Mouse (Mus musculus) heart, adult 2 months (tissue): ENCODE measurements around the gene Cyb5r4. TPM values are rescaled to one million over a fixed set of nuclear protein-coding genes. Genes with fewer than 3 reads are reported as not detected.

ENCODE experiments used
- DNase-seq, 2 experiments: peaks; one replicate each; pipeline ENCODE4 v3.0.0; 2021
- H3K27ac ChIP-seq: fragments of 200-600 bp; 2 replicates; pipeline ENCODE4 v1.8.1; 2022
- H3K27me3 ChIP-seq: fragments of 200-500 bp; 2 replicates; pipeline ENCODE4 v1.6.1; 2012; ENCODE audit warnings: mild to moderate bottlenecking, low read length, inconsistent platforms, mixed read lengths; ENCODE audit not compliant: control insufficient read depth, insufficient read depth
- H3K36me3 ChIP-seq: fragments of 200-500 bp; 2 replicates; pipeline ENCODE4 v1.6.1; 2012; ENCODE audit warnings: low read length, inconsistent platforms; ENCODE audit not compliant: control insufficient read depth, insufficient read depth
- H3K4me1 ChIP-seq: fragments of 200-500 bp; 2 replicates; pipeline ENCODE4 v1.6.1; 2011; ENCODE audit warnings: low read length; ENCODE audit not compliant: control insufficient read depth, insufficient read depth
- H3K4me3 ChIP-seq: fragments of 200-600 bp; 2 replicates; pipeline ENCODE4 v1.8.1; 2022
- H3K79me2 ChIP-seq: fragments of 200-500 bp; replicated peaks from 2 replicates; pipeline ENCODE4 v1.6.1; 2012; ENCODE audit warnings: mild to moderate bottlenecking, inconsistent platforms, low read length, moderate library complexity, mixed read lengths; ENCODE audit not compliant: control insufficient read depth, insufficient read depth
- H3K9ac ChIP-seq: fragments of 200-500 bp; 2 replicates; pipeline ENCODE4 v1.6.1; 2012; ENCODE audit warnings: low read depth, mild to moderate bottlenecking, control low read depth, inconsistent platforms, low read length, mixed read lengths
- CTCF ChIP-seq: fragments of 200-600 bp; IDR thresholded peaks from 2 replicates; pipeline ENCODE4 v1.8.1; 2022; ENCODE audit warnings: antibody characterized with exemption, mild to moderate bottlenecking, moderate library complexity
- EP300 ChIP-seq: fragments of 200-500 bp; IDR thresholded peaks from 2 replicates; pipeline ENCODE4 v1.6.1; 2011; ENCODE audit warnings: low read depth, low read length, control low read depth; ENCODE audit not compliant: insufficient read depth
- POLR2A ChIP-seq: fragments of 200-500 bp; IDR thresholded peaks from 2 replicates; pipeline ENCODE4 v1.6.1; 2011; ENCODE audit warnings: mild to moderate bottlenecking, low read depth, low read length, control low read depth; ENCODE audit not compliant: insufficient read depth
- WGBS: fragments of 180-500 bp; shearing (Covaris S2); methylation state at CpG from one replicate; pipeline ENCODE4 v1.1.7; 2018; 5-methylcytosine and 5-hydroxymethylcytosine counted together
- intact Hi-C: fragments of 180-260 bp; cut with DNase I; formaldehyde crosslinking; loops from one replicate; pipeline ENCODE4 v1.15.1; 2025
- polyA plus RNA-seq: library from polyadenylated mRNA; depleted of rRNA; stranded (reverse); fragments of >200 nt; gene quantifications from 2 replicates; pipeline ENCODE4 v1.2.3, GENCODE M21; 2012
- total RNA-seq, 2 experiments: library from RNA; stranded (reverse); gene quantifications; 2 replicates each; pipeline ENCODE4 v1.2.3; 2021

Gene Cyb5r4
- total and polyA plus RNA-seq, 3 experiments = 7.9 to 31.3 (median 27.6) TPM

DNA sequence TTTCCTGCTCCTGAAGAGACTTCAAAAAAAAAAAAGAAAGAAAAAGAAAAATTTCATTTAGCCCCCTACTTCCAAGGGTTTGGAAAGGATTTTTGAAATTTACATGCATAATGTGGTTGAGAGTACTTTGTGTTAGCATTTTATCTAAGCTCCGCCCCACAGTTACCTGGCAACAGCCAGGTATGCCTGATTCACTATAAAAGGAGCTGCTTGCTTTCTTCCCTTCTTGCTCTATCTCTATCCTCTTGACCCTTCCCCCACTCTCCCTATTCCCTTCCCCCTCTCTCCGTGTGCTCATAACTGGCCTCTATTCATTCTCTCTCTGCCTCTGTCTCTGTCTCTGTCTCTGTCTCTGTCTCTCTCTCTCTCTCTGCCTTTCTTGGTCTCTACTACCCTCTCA lies 40.9 kb upstream of the Cyb5r4 start:
- intact Hi-C loops = no loop called here
- no peak for TF ChIP-seq EP300
- TF ChIP-seq POLR2A = no peak
- TF ChIP-seq CTCF = no peak
- H3K79me2 ChIP-seq = no peaks in the 10 kb centered on the region
- no peak overlapping the region for H3K4me3 ChIP-seq
- DNase-seq = no peak
- WGBS = 57% methylated on average over 2 of the region's 2 CpGs
- H3K9ac ChIP-seq = no peak overlapping the region
- H3K4me1 ChIP-seq = no peaks in the 10 kb centered on the region
- no peaks in the 10 kb centered on the region for H3K27me3 ChIP-seq
- H3K36me3 ChIP-seq = peaks cover 1% of the 10 kb centered on the region; the same call in 1 of the 2 replicates
- H3K27ac ChIP-seq = no peak overlapping the region

DNA sequence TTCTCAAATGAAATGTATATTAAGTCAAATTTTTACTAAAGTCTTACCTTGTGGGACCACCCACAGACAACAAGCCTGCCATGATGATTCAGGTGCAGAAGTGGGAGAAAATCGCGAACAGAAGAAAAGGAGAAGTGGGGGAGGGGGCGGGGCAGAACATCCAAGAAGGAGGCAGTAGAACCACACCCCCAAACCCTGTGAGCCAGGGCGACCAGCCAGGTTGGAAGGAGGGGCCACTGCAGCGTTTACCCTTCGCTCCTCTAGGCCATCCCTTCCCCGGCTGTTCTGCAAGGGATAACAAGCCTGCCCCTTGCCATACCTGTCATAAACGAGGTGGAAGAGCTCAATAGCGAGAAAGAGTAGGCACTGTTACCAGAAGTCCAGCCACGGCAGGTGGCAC lies 40.3 kb upstream of the Cyb5r4 start:
- no peaks in the 10 kb centered on the region for H3K4me1 ChIP-seq
- no peaks in the 10 kb centered on the region for H3K27me3 ChIP-seq
- DNase-seq = no peak
- intact Hi-C loops = no loop called here
- H3K27ac ChIP-seq = no peak overlapping the region
- H3K79me2 ChIP-seq = no peaks in the 10 kb centered on the region
- WGBS = 24% methylated on average over 10 of the region's 10 CpGs
- no peak for TF ChIP-seq POLR2A
- TF ChIP-seq EP300 = no peak
- TF ChIP-seq CTCF = no peak
- no peak overlapping the region for H3K4me3 ChIP-seq
- H3K36me3 ChIP-seq = peaks cover 1% of the 10 kb centered on the region; the same call in 1 of the 2 replicates
- no peak overlapping the region for H3K9ac ChIP-seq

DNA sequence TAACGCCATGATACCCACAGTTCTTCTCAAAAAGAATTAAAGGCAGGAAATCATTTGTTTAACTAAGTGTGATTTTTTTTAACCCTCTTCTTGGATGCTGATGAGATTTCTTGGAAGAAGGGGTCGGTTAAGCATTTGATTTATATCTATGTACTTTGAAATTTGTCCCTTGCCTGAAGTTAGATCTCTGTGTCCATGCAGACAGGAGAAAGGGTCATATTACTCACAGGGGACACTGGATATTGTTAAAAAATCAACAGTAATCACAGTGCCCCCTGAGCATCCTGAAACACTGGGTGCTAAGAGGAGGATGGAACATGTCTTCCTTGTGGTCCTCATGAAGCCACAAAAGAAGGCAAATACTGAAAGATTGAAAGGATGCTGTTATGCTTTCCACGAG lies 37.2 kb upstream of the Cyb5r4 start:
- no peaks in the 10 kb centered on the region for H3K4me1 ChIP-seq
- H3K9ac ChIP-seq = no peak overlapping the region
- no peaks in the 10 kb centered on the region for H3K36me3 ChIP-seq
- intact Hi-C loops = no loop called here
- no peaks in the 10 kb centered on the region for H3K27me3 ChIP-seq
- DNase-seq = no peak
- TF ChIP-seq POLR2A (no peak), CTCF (no peak), EP300 (no peak)
- H3K79me2 ChIP-seq = no peaks in the 10 kb centered on the region
- WGBS = 64% methylated on average over 3 of the region's 3 CpGs
- no peak overlapping the region for H3K4me3 ChIP-seq
- H3K27ac ChIP-seq = no peak overlapping the region

- Histone ChIP-seq H3K36me3 (no peaks in the 10 kb centered on the region), H3K27ac (no peak overlapping the region), H3K4me1 (no peaks in the 10 kb centered on the region), H3K4me3 (no peak overlapping the region), H3K9ac (no peak overlapping the region), H3K79me2 (no peaks in the 10 kb centered on the region), H3K27me3 (no peaks in the 10 kb centered on the region)
- intact Hi-C loops = no loop called here
- no peak for DNase-seq
- TF ChIP-seq POLR2A = no peak
- TF ChIP-seq EP300 = no peak
- TF ChIP-seq CTCF = no peak
- 69% methylated on average over 6 of the region's 6 CpGs for WGBS
These were observed 36.7 kb upstream of the Cyb5r4 start for GRCm38 (mm10) chr9:86985105-86985504.

- intact Hi-C loops = no loop called here
- H3K27ac ChIP-seq = no peak overlapping the region
- H3K4me1 ChIP-seq = no peaks in the 10 kb centered on the region
- no peak for TF ChIP-seq CTCF
- no peak for TF ChIP-seq EP300
- TF ChIP-seq POLR2A = no peak
- no peaks in the 10 kb centered on the region for H3K27me3 ChIP-seq
- WGBS = 68% methylated on average over 7 of the region's 7 CpGs
- no peaks in the 10 kb centered on the region for H3K79me2 ChIP-seq
- no peak overlapping the region for H3K9ac ChIP-seq
- DNase-seq = no peak
- H3K4me3 ChIP-seq = no peak overlapping the region
- H3K36me3 ChIP-seq = no peaks in the 10 kb centered on the region
These were observed 35.0 kb upstream of the Cyb5r4 start for GRCm38 (mm10) chr9:86986703-86987296.

DNA sequence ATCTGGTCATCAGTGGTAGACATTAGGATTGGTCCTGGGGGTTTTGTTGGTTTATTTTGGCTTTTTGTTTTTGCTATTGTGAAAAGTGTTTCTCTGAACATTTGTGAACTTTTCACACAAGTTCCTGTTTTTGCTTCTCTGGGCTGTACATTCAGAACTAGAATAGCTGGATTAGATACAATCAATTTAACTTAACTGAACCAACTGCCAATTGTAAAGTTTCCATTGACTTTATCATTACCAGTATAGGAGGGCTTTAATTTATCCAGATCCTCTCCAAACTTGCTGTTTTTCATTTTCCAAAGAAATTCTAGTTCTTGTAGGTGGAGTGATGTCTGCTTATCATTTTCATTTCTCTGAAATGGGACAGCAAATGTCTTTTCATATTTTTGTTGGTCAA lies 32.0 kb upstream of the Cyb5r4 start:
- Histone ChIP-seq H3K36me3 (no peaks in the 10 kb centered on the region), H3K27me3 (no peaks in the 10 kb centered on the region), H3K27ac (no peak overlapping the region), H3K4me1 (no peaks in the 10 kb centered on the region), H3K4me3 (no peak overlapping the region), H3K9ac (no peak overlapping the region), H3K79me2 (no peaks in the 10 kb centered on the region)
- intact Hi-C loops = no loop called here
- DNase-seq = no peak
- TF ChIP-seq CTCF (no peak), EP300 (no peak), POLR2A (no peak)
